Mouse (Mus musculus) testis, adult 2 months (tissue): ENCODE data around the gene Tpk1.

Source experiments
- CTCF ChIP-seq: fragments of 200-500 bp; IDR thresholded peaks from 2 replicates; pipeline ENCODE4 v1.5.1; 2012; ENCODE audit warnings: low read depth, mild to moderate bottlenecking, inconsistent platforms, low read length, moderate library complexity; ENCODE audit not compliant: control insufficient read depth, insufficient read depth, insufficient replicate concordance
- POLR2A ChIP-seq: fragments of 200-500 bp; IDR thresholded peaks from 2 replicates; pipeline ENCODE4 v1.6.1; 2012; ENCODE audit warnings: low read depth, mild to moderate bottlenecking, inconsistent platforms, low read length, moderate library complexity; ENCODE audit not compliant: control insufficient read depth

GRCm38 (mm10) chr6:43296798-43297507 lies 369.1 kb downstream of the Tpk1 start:
- TF ChIP-seq POLR2A (no peak), CTCF (no peak)
